Mouse (Mus musculus): ENCODE results near the gene Ldlrap1. TPM values are rescaled to one million over a fixed set of nuclear protein-coding genes. Genes with fewer than 3 reads are reported as not detected.

Ldlrap1 gene
- polyA plus RNA-seq, 1 experiment from 2014 or later = 2.7 TPM

- ATAC-seq = no peak
- 0 out of 2 replicates have a peak, but pooled peaks cover 8% of the 10 kb centered on the region for H3K4me1 ChIP-seq
- no peaks in the 10 kb centered on the region for H3K27me3 ChIP-seq
- no peak overlapping the region for H3K27ac ChIP-seq
- H3K4me3 ChIP-seq = no peak overlapping the region
- WGBS = 91% methylated on average over 14 of the region's 14 CpGs
- no peak overlapping the region for H3K9ac ChIP-seq
- no peaks in the 10 kb centered on the region for H3K9me3 ChIP-seq (replicated peaks)
- no peak overlapping the region for H3K4me2 ChIP-seq
- H3K36me3 ChIP-seq (ENCODE audit: poor library complexity, severe bottlenecking) = no peaks in the 10 kb centered on the region
These were observed 8.9 kb downstream of the Ldlrap1 start for GRCm38 (mm10) chr4:134758922-134759321.

DNA sequence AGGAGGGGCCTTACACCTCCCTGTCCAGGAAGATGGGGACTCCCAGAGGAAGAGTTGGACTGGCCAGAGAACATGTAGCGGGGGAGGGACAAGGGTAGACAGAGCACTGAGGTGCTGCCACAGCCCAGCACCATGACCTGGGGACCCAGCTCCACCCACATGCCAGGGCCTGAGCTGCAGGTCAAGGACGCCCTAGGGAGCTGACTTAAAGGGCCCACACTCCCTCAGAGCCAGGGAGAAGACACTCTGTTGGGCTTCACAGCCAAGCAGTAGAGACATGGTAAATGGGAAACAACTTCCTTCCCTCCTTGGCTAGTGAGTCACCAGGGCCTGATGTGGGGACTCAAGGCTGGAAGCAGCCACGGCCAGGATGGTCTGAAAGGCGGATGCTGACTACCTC lies 9.5 kb downstream of the Ldlrap1 start:
- Histone ChIP-seq H3K9me3 (replicated peaks) (no peaks in the 10 kb centered on the region), H3K4me2 (no peak overlapping the region), H3K27ac (no peak overlapping the region), H3K36me3 (ENCODE audit: poor library complexity, severe bottlenecking) (no peaks in the 10 kb centered on the region), H3K4me3 (no peak overlapping the region), H3K9ac (no peak overlapping the region), H3K4me1 (0 out of 2 replicates have a peak, but pooled peaks cover 13% of the 10 kb centered on the region), H3K27me3 (no peaks in the 10 kb centered on the region)
- ATAC-seq = no peak
- WGBS = 87% methylated on average over 4 of the region's 4 CpGs

DNA sequence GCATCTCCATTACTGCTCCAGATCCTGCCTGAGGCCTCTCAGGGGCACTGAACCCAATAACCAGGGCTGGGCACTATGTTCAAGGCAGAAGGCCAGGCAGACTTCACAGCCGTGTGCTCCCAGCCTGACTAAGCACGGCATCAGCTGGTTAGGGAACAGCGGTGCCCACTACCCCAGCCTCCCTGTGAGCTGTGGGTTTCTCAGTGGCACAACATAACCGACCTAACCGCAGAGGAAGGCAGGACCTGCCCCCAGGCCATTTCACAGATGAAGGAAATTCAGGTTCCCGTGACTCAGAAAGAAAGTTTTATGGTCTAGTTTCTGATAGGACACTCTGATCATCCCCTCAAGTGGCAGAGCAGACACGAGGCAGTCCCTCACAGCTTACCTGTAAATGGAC lies 10.9 kb downstream of the Ldlrap1 start:
- H3K9me3 ChIP-seq (replicated peaks) = no peaks in the 10 kb centered on the region
- H3K4me3 ChIP-seq = no peak overlapping the region
- H3K27ac ChIP-seq = no peak overlapping the region
- no peak for ATAC-seq
- no peak overlapping the region for H3K4me2 ChIP-seq
- 0 out of 2 replicates have a peak, but pooled peaks cover 17% of the 10 kb centered on the region for H3K4me1 ChIP-seq
- no peaks in the 10 kb centered on the region for H3K27me3 ChIP-seq
- no peaks in the 10 kb centered on the region for H3K36me3 ChIP-seq (ENCODE audit: poor library complexity, severe bottlenecking)
- no peak overlapping the region for H3K9ac ChIP-seq
- WGBS = 88% methylated on average over 7 of the region's 7 CpGs

DNA sequence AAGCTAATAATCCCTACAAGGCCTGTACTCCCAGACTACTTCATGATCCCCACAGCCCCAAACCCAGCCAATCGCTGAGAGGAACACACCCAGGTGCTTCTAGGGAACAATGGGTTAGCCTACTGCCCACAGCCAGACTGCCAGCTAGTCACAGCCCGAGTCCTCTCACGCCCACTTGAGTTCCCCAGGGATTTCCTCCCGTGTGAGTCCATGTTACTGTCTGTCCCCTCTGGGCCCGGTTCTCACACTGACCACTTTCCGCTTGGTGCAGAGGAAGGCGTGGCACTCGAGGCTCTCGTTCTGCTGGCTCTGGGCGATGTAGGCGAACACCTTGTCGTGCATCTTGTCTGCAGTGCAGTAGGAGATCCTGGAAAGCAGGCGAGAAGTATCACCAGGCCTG lies 12.9 kb downstream of the Ldlrap1 start:
- Histone ChIP-seq H3K27me3 (no peaks in the 10 kb centered on the region), H3K4me3 (no peak overlapping the region), H3K4me2 (no peak overlapping the region), H3K4me1 (peaks cover 27% of the 10 kb centered on the region), H3K27ac (no peak overlapping the region), H3K36me3 (ENCODE audit: poor library complexity, severe bottlenecking) (no peaks in the 10 kb centered on the region), H3K9me3 (replicated peaks) (no peaks in the 10 kb centered on the region), H3K9ac (no peak overlapping the region)
- WGBS = 84% methylated on average over 13 of the region's 13 CpGs
- no peak for ATAC-seq

- Histone ChIP-seq H3K4me1 (peaks cover 27% of the 10 kb centered on the region), H3K9me3 (replicated peaks) (no peaks in the 10 kb centered on the region), H3K27ac (no peak overlapping the region), H3K4me3 (no peak overlapping the region), H3K4me2 (no peak overlapping the region), H3K9ac (no peak overlapping the region), H3K27me3 (no peaks in the 10 kb centered on the region), H3K36me3 (ENCODE audit: poor library complexity, severe bottlenecking) (no peaks in the 10 kb centered on the region)
- no peak for ATAC-seq
- WGBS = 55% methylated on average over 10 of the region's 10 CpGs
These were observed 13.5 kb downstream of the Ldlrap1 start for GRCm38 (mm10) chr4:134754371-134754770.

- no peak overlapping the region for H3K9ac ChIP-seq
- H3K4me3 ChIP-seq = no peak overlapping the region
These were observed 14.1 kb downstream of the Ldlrap1 start for GRCm38 (mm10) chr4:134753516-134754261.

GRCm38 (mm10) chr4:134752911-134753426 lies 14.9 kb downstream of the Ldlrap1 start:
- no peak overlapping the region for H3K27ac ChIP-seq
- peaks cover 27% of the 10 kb centered on the region for H3K4me1 ChIP-seq
- 42% methylated on average over 11 of the region's 11 CpGs for WGBS
- no peak overlapping the region for H3K9ac ChIP-seq
- no peaks in the 10 kb centered on the region for H3K36me3 ChIP-seq (ENCODE audit: poor library complexity, severe bottlenecking)
- no peaks in the 10 kb centered on the region for H3K27me3 ChIP-seq
- H3K9me3 ChIP-seq (replicated peaks) = no peaks in the 10 kb centered on the region
- H3K4me3 ChIP-seq = no peak overlapping the region
- ATAC-seq = no peak
- no peak overlapping the region for H3K4me2 ChIP-seq

More at GRCm38 (mm10) chr4:134753516-134754261, 14.1 kb downstream of the Ldlrap1 start:
- H3K27ac ChIP-seq = no peak overlapping the region
- WGBS = 25% methylated on average over 17 of the region's 17 CpGs
- H3K4me1 ChIP-seq = peaks cover 27% of the 10 kb centered on the region
- no peaks in the 10 kb centered on the region for H3K9me3 ChIP-seq (replicated peaks)
- no peaks in the 10 kb centered on the region for H3K27me3 ChIP-seq
- no peak overlapping the region for H3K4me2 ChIP-seq
- no peaks in the 10 kb centered on the region for H3K36me3 ChIP-seq (ENCODE audit: poor library complexity, severe bottlenecking)
- ATAC-seq = no peak

- H3K4me2 ChIP-seq = no peak overlapping the region
- H3K4me1 ChIP-seq = peaks cover 27% of the 10 kb centered on the region
- H3K36me3 ChIP-seq (ENCODE audit: poor library complexity, severe bottlenecking) = no peaks in the 10 kb centered on the region
- H3K4me3 ChIP-seq = no peak overlapping the region
- no peak for ATAC-seq
- WGBS = 87% methylated on average over 18 of the region's 18 CpGs
- H3K9me3 ChIP-seq (replicated peaks) = no peaks in the 10 kb centered on the region
- no peak overlapping the region for H3K9ac ChIP-seq
- H3K27ac ChIP-seq = no peak overlapping the region
- no peaks in the 10 kb centered on the region for H3K27me3 ChIP-seq
These were observed 16.0 kb downstream of the Ldlrap1 start for GRCm38 (mm10) chr4:134751682-134752380.

GRCm38 (mm10) chr4:134750825-134751224 lies 17.0 kb downstream of the Ldlrap1 start:
- Histone ChIP-seq H3K27ac (no peak overlapping the region), H3K36me3 (ENCODE audit: poor library complexity, severe bottlenecking) (no peaks in the 10 kb centered on the region), H3K4me1 (peaks cover 27% of the 10 kb centered on the region), H3K4me3 (no peak overlapping the region), H3K9me3 (replicated peaks) (no peaks in the 10 kb centered on the region), H3K9ac (no peak overlapping the region), H3K27me3 (no peaks in the 10 kb centered on the region), H3K4me2 (no peak overlapping the region)
- 82% methylated on average over 6 of the region's 6 CpGs for WGBS
- no peak for ATAC-seq

- no peak for ATAC-seq
- peaks cover 25% of the 10 kb centered on the region for H3K4me1 ChIP-seq
- H3K4me3 ChIP-seq = no peak overlapping the region
- no peaks in the 10 kb centered on the region for H3K27me3 ChIP-seq
- H3K27ac ChIP-seq = no peak overlapping the region
- no peak overlapping the region for H3K9ac ChIP-seq
- H3K4me2 ChIP-seq = no peak overlapping the region
- WGBS = 89% methylated on average over 5 of the region's 5 CpGs
- H3K9me3 ChIP-seq (replicated peaks) = no peaks in the 10 kb centered on the region
- no peaks in the 10 kb centered on the region for H3K36me3 ChIP-seq (ENCODE audit: poor library complexity, severe bottlenecking)
These were observed 17.6 kb downstream of the Ldlrap1 start for GRCm38 (mm10) chr4:134750263-134750662.

- WGBS = 69% methylated on average over 21 of the region's 21 CpGs
- Histone ChIP-seq H3K4me3 (no peak overlapping the region), H3K27ac (no peak overlapping the region), H3K4me1 (peaks cover 20% of the 10 kb centered on the region), H3K9ac (no peak overlapping the region), H3K36me3 (ENCODE audit: poor library complexity, severe bottlenecking) (no peaks in the 10 kb centered on the region), H3K9me3 (replicated peaks) (no peaks in the 10 kb centered on the region), H3K27me3 (no peaks in the 10 kb centered on the region), H3K4me2 (no peak overlapping the region)
- no peak for ATAC-seq
These were observed 18.4 kb downstream of the Ldlrap1 start for GRCm38 (mm10) chr4:134749301-134750030.

All from forebrain, embryonic 13.5 days (tissue).